Mouse (Mus musculus): ENCODE measurements around the gene Elk1. TPM values are rescaled to one million over a fixed set of nuclear protein-coding genes. Genes with fewer than 3 reads are reported as not detected.
A peak's percentile ranks its signal among the peaks of the same experiment; 100 is the strongest.

Gene Elk1
- total RNA-seq (2021) (10 to 100 TPM; 14.6 to 16.5 TPM), polyA plus RNA-seq (2012; rRNA removed) (34.3 and 35.0 TPM in 2 replicates)
- long read RNA-seq, transcript Elk1-201 (6 exons, 3,548 nt), result major isoform, 11 of 12 reads
- long read RNA-seq, partial matches to known transcripts, result 1 of 12 reads
- long read RNA-seq, other reads (novel, unspliced or antisense), result 0 of 12 reads

GRCm38 (mm10) chrX:20950191-20950880 is at the start of gene Elk1:
Elk1 (minus strand) TSS chrX:20950608.
- DNase-seq, result peak; percentile 91

GRCm38 (mm10) chrX:20980901-20981300 is 30.5 kb upstream of the Elk1 start:
- no peak for DNase-seq

GRCm38 (mm10) chrX:20961477-20962378 is 11.3 kb upstream of the Elk1 start, which contains the start of gene Uxt:
Uxt (minus strand) TSS chrX:20962017.
- peak; percentile 92 for DNase-seq

GRCm38 (mm10) chrX:20946055-20946454 is 4.4 kb downstream of the Elk1 start:
- DNase-seq, result peak; percentile 45

- DNase-seq, result no peak
Observed at GRCm38 (mm10) chrX:20931963-20932362, 18.4 kb downstream of the Elk1 start.

- no peak for DNase-seq
Observed at GRCm38 (mm10) chrX:20931364-20931763, 19.0 kb downstream of the Elk1 start, which contains the start of gene Cfp. Cfp (minus strand) TSS chrX:20931555.

- DNase-seq, result no peak
Observed at GRCm38 (mm10) chrX:20929859-20930258, 20.5 kb downstream of the Elk1 start.

- DNase-seq, result no peak
Observed at GRCm38 (mm10) chrX:20924976-20925375, 25.4 kb downstream of the Elk1 start.

- no peak for DNase-seq
Observed at GRCm38 (mm10) chrX:20923506-20923905, 26.9 kb downstream of the Elk1 start.

- no peak for DNase-seq
Observed at GRCm38 (mm10) chrX:20921366-20921765, 29.0 kb downstream of the Elk1 start.

- peak; percentile 87 for DNase-seq
Observed at GRCm38 (mm10) chrX:20920844-20921364, 29.5 kb downstream of the Elk1 start, which contains the start of gene Syn1. Syn1 (minus strand) TSS chrX:20921004.

GRCm38 (mm10) chrX:20920249-20920843 is 30.1 kb downstream of the Elk1 start:
- DNase-seq, result no peak

- DNase-seq, result peak; percentile 11
Observed at GRCm38 (mm10) chrX:20915075-20915474, 35.3 kb downstream of the Elk1 start.

- no peak for DNase-seq
Observed at GRCm38 (mm10) chrX:20913726-20914125, 36.7 kb downstream of the Elk1 start.

- no peak for DNase-seq
Observed at GRCm38 (mm10) chrX:20910074-20910473, 40.3 kb downstream of the Elk1 start.

Other genes starting within 250 kb of the Elk1 start
- gene Usp11, start 246.7 kb downstream of the Elk1 start, total RNA-seq (2021), result 10 to 100 TPM; 23.4 to 25.5 TPM
- gene Usp11, start 246.7 kb downstream of the Elk1 start, polyA plus RNA-seq (2012; rRNA removed), result 13.6 and 14.7 TPM in 2 replicates
- gene Araf, start 152.8 kb downstream of the Elk1 start, total RNA-seq (2021), result 100 to 1,000 TPM; 120 to 133 TPM
- 229 and 248 TPM in 2 replicates for gene Araf, start 152.8 kb downstream of the Elk1 start, polyA plus RNA-seq (2012; rRNA removed)
- gene Timp1, start 80.4 kb downstream of the Elk1 start, total RNA-seq (2021), result 10 to 100 TPM; 20.7 to 45.5 TPM
- gene Timp1, start 80.4 kb downstream of the Elk1 start, polyA plus RNA-seq (2012; rRNA removed), result 34.9 and 39.0 TPM in 2 replicates
- gene Syn1, start 29.6 kb downstream of the Elk1 start, total RNA-seq (2021), result 10 to 100 TPM in 1 of 2 experiments, 1 to 10 TPM in 1; 8.1 to 12.4 TPM
- gene Syn1, start 29.6 kb downstream of the Elk1 start, polyA plus RNA-seq (2012; rRNA removed), result 11.4 and 12.2 TPM in 2 replicates
- gene Cfp, start 19.1 kb downstream of the Elk1 start, total RNA-seq (2021), result 10 to 100 TPM; 11.6 to 12.1 TPM
- 23.6 and 24.0 TPM in 2 replicates for gene Cfp, start 19.1 kb downstream of the Elk1 start, polyA plus RNA-seq (2012; rRNA removed)
- gene Uxt, start 11.4 kb upstream of the Elk1 start, total RNA-seq (2021), result 10 to 100 TPM; 35.9 to 42.6 TPM
- 6.9 TPM in 2 replicates for gene Uxt, start 11.4 kb upstream of the Elk1 start, polyA plus RNA-seq (2012; rRNA removed)
- gene Zfp182, start 111.7 kb upstream of the Elk1 start, total RNA-seq (2021), result 1 to 10 TPM; 6.7 to 7.0 TPM
- 0.13 and 0.22 TPM in 2 replicates for gene Zfp182, start 111.7 kb upstream of the Elk1 start, polyA plus RNA-seq (2012; rRNA removed)
- not detected for gene Spaca5, start 117.8 kb upstream of the Elk1 start, total RNA-seq (2021)
- not detected in 2 replicates for gene Spaca5, start 117.8 kb upstream of the Elk1 start, polyA plus RNA-seq (2012; rRNA removed)
- 1 to 10 TPM; 1.5 to 2.5 TPM for gene Zfp300, start 138.9 kb upstream of the Elk1 start, total RNA-seq (2021)
- gene Zfp300, start 138.9 kb upstream of the Elk1 start, polyA plus RNA-seq (2012; rRNA removed), result 0.03 and 0.08 TPM in 2 replicates
- gene Ssxa1, start 165.2 kb upstream of the Elk1 start, total RNA-seq (2021), result not detected
- gene Ssxa1, start 165.2 kb upstream of the Elk1 start, polyA plus RNA-seq (2012; rRNA removed), result not detected in 2 replicates
- not detected for gene Gm21876, start 225.0 kb upstream of the Elk1 start, total RNA-seq (2021)
- gene Gm21876, start 225.0 kb upstream of the Elk1 start, polyA plus RNA-seq (2012; rRNA removed), result not detected in 2 replicates